Mouse (Mus musculus) inflammation-experienced regulatory T-cells, adult 6 months (primary cell): ENCODE measurements around the gene Paics. TPM values are rescaled to one million over a fixed set of nuclear protein-coding genes. Genes with fewer than 3 reads are reported as not detected.
A peak's percentile ranks its signal among the peaks of the same experiment; 100 is the strongest.
"Not testable (repeated sequence)": the region's sequence is repeated elsewhere in the genome, so short reads cannot be mapped to it uniquely, and the experiment has no call there.

Experiments used
- ATAC-seq: one replicate; pipeline ENCODE4 v1.8.0; 2017
- polyA plus RNA-seq, 3 experiments: library from polyadenylated mRNA; unstranded; fragments of 100-300 nt; shearing (Covaris generic); gene quantifications; one replicate each; pipeline ENCODE4 v1.2.1; 2017

Paics gene
- 100 to 1,000 TPM; 164 to 233 (median 183) TPM for polyA plus RNA-seq

GRCm38 (mm10) chr5:76951106-76952027, at the start of gene Paics, which contains the start of gene Ppat:
Gene Paics, plus strand, starts transcription at chr5:76951307.
Gene Ppat, minus strand, starts transcription at chr5:76951578.
- ATAC-seq, result peak; percentile 88

- no peak for ATAC-seq
Observed at GRCm38 (mm10) chr5:76902131-76902530, 49.0 kb upstream of the Paics start.

- ATAC-seq, result peak; percentile 35
Observed at GRCm38 (mm10) chr5:76904713-76905404, 46.2 kb upstream of the Paics start.

- peak; percentile 92 for ATAC-seq
Observed at GRCm38 (mm10) chr5:76905405-76906154, 45.5 kb upstream of the Paics start, which contains the start of gene Aasdh. Gene Aasdh, minus strand, starts transcription at chr5:76905514.

- ATAC-seq, result no peak
Observed at GRCm38 (mm10) chr5:76906155-76906499, 45.0 kb upstream of the Paics start.

- no peak for ATAC-seq
Observed at GRCm38 (mm10) chr5:76910807-76911206, 40.3 kb upstream of the Paics start.

- not testable (repeated sequence) for ATAC-seq
Observed at GRCm38 (mm10) chr5:76912522-76912921, 38.6 kb upstream of the Paics start.

GRCm38 (mm10) chr5:76922833-76923232, 28.3 kb upstream of the Paics start:
- ATAC-seq, result no peak

- ATAC-seq, result no peak
Observed at GRCm38 (mm10) chr5:76923428-76923827, 27.7 kb upstream of the Paics start.

- ATAC-seq, result no peak
Observed at GRCm38 (mm10) chr5:76924296-76924695, 26.8 kb upstream of the Paics start.

- ATAC-seq, result no peak
Observed at GRCm38 (mm10) chr5:76928124-76928832, 22.8 kb upstream of the Paics start.

- no peak for ATAC-seq
Observed at GRCm38 (mm10) chr5:76929180-76929877, 21.8 kb upstream of the Paics start.

GRCm38 (mm10) chr5:76939717-76940116, 11.4 kb upstream of the Paics start:
- ATAC-seq, result no peak

- no peak for ATAC-seq
Observed at GRCm38 (mm10) chr5:76941975-76942374, 9.1 kb upstream of the Paics start.

GRCm38 (mm10) chr5:76942505-76942904, 8.6 kb upstream of the Paics start:
- ATAC-seq, result no peak

- ATAC-seq, result no peak
Observed at GRCm38 (mm10) chr5:76944965-76945677, 6.0 kb upstream of the Paics start.

GRCm38 (mm10) chr5:76945678-76946033, 5.5 kb upstream of the Paics start:
- ATAC-seq, result no peak

- no peak for ATAC-seq
Observed at GRCm38 (mm10) chr5:76947142-76947541, 4.0 kb upstream of the Paics start.

GRCm38 (mm10) chr5:76947758-76948157, 3.3 kb upstream of the Paics start:
- ATAC-seq, result no peak

- peak; percentile 49 for ATAC-seq
Observed at GRCm38 (mm10) chr5:76950343-76951105, 583 bp upstream of the Paics start.
